Mouse (Mus musculus): ENCODE measurements around the gene Slc6a2. TPM values are rescaled to one million over a fixed set of nuclear protein-coding genes. Genes with fewer than 3 reads are reported as not detected.

Gene Slc6a2
- polyA plus RNA-seq, 1 experiment from 2014 or later, result 1.7 TPM

DNA sequence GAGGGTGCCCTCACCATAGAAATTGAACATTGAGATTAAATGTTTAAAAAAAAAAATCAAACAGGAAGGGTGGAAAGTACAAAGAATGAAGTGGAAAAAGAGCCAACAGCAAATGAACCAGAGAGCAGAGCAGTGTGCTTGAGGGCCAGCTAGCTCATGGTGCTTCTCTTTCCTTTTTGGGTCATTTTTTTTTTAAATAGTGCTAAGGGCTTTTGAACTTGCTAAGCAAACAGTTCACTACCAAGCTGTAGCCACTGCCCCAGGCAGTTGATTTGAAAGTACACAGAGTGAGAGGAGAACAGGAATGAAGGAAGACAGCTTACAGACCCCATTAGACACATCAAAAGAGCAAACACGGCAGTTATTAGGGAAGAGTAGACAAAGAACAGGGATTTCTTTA lies 83.2 kb downstream of the Slc6a2 start:
- 68% methylated on average over 1 of the region's 1 CpGs for WGBS
- no peaks in the 10 kb centered on the region for H3K9me3 ChIP-seq (ENCODE audit: control insufficient read depth, low read length)
- no peak overlapping the region for H3K4me2 ChIP-seq (replicated peaks)
- DNase-seq (ENCODE audit: low spot score) (no peak), ATAC-seq (ENCODE audit: low FRiP score) (no peak)
- H3K36me3 ChIP-seq (replicated peaks; ENCODE audit: control insufficient read depth, insufficient read depth), result no peaks in the 10 kb centered on the region
- H3K9ac ChIP-seq, result no peak overlapping the region
- H3K4me1 ChIP-seq (replicated peaks; ENCODE audit: control insufficient read depth, insufficient read depth, low read length), result no peaks in the 10 kb centered on the region
- H3K27ac ChIP-seq, result no peak overlapping the region
- H3K27me3 ChIP-seq (ENCODE audit: control insufficient read depth, insufficient read depth, low read length), result no peaks in the 10 kb centered on the region
- H3K4me3 ChIP-seq (replicated peaks; ENCODE audit: low read length), result no peak overlapping the region

DNA sequence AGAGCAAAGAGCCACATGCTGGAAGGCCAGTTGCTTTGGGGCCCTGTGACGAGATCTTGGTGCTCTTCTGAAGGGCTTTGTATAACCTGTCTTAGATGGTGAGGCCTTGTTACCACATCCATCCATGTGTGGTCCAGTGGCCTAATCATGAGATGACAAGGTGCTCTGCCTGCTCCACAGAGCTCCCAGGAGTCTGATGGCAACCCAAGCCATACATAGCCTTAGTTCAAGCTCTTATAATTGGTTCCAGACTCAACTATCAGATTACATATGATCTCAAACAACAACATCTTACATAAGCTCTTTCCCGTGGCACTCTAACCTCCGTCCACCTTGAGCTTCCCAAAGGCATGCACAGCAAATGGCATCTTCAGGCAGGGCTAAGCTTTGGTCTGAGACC lies 88.2 kb downstream of the Slc6a2 start, which contains the start of gene Ces1a:
Gene Ces1a, minus strand, starts transcription at position 101 of the 400 bp plus-strand sequence.
- WGBS, result 92% methylated on average over 3 of the region's 3 CpGs
- no peak for ATAC-seq (ENCODE audit: low FRiP score)
- Histone ChIP-seq H3K27ac (no peak within 1 kb of the TSS), H3K9me3 (ENCODE audit: control insufficient read depth, low read length) (no peaks in the 10 kb centered on the region), H3K4me3 (replicated peaks; ENCODE audit: low read length) (no peak within 1 kb of the TSS), H3K27me3 (ENCODE audit: control insufficient read depth, insufficient read depth, low read length) (no peaks in the 10 kb centered on the region), H3K9ac (no peak within 1 kb of the TSS), H3K36me3 (replicated peaks; ENCODE audit: control insufficient read depth, insufficient read depth) (no peaks in the 10 kb centered on the region), H3K4me2 (replicated peaks) (no peak within 1 kb of the TSS), H3K4me1 (replicated peaks; ENCODE audit: control insufficient read depth, insufficient read depth, low read length) (no peaks in the 10 kb centered on the region)
- DNase-seq (ENCODE audit: low spot score), result no peak

DNA sequence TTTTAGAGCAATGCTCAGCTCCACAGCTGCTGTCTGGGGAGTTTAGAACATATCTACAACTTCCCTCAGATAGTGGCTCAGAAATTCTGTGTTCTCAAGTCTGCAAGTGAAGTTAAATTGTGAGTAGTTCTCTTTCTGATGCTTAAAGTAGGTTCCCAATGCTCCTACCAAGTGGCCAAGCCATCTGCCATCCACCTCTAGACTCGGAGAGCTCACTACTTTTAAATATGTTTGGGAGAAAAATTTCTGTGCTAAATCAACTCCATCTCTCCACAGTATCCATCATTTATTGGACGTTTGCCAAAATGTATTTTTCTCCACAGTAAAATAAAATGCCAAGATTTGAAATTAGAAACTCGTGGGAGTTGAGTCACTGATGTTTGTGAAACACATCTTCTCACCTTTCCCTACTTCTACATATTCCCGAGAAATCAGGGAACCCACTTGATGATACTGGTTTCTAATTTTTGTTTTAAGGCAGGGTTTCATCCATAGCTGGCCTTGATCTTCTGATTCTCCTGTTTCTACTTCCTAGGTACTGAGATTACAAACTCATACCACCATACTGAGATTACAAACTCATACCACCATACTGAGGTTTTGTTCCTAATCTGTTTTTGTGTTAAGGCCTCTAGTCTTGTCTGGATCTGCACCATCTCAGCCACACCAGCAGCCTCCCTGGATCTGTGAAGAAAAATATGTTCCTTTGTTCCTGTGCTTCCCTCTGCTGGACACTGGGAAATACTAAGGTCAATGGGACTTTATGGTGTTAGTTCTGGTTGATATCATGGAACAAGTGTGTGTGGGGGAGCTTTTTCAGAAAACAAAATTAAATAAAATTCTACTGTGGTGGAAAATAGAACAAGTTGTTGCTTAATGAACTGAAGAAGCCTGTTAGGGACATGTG lies 88.9 kb downstream of the Slc6a2 start:
- H3K27ac ChIP-seq, result no peak overlapping the region
- no peak overlapping the region for H3K9ac ChIP-seq
- no peaks in the 10 kb centered on the region for H3K4me1 ChIP-seq (replicated peaks; ENCODE audit: control insufficient read depth, insufficient read depth, low read length)
- H3K27me3 ChIP-seq (ENCODE audit: control insufficient read depth, insufficient read depth, low read length), result no peaks in the 10 kb centered on the region
- H3K4me3 ChIP-seq (replicated peaks; ENCODE audit: low read length), result no peak overlapping the region
- no peaks in the 10 kb centered on the region for H3K9me3 ChIP-seq (ENCODE audit: control insufficient read depth, low read length)
- no peaks in the 10 kb centered on the region for H3K36me3 ChIP-seq (replicated peaks; ENCODE audit: control insufficient read depth, insufficient read depth)
- 72% methylated on average over 4 of the region's 4 CpGs for WGBS
- no peak for ATAC-seq (ENCODE audit: low FRiP score)
- no peak for DNase-seq (ENCODE audit: low spot score)
- no peak overlapping the region for H3K4me2 ChIP-seq (replicated peaks)

Small RNA genes within 50 kb of the gene (microRNA-seq; reads per million reads assigned to microRNA genes)
- gene Gm22151, result not detected

Other genes with a start within 250 kb of the Slc6a2 start
- gene Mmp2, start 132.8 kb upstream of the Slc6a2 start, polyA plus RNA-seq (2014; fragmentation: Nextera tagmentation; extraction: Ambion mirVana), result 33.8 and 35.9 TPM in 2 replicates
- 10.2 and 11.8 TPM in 2 replicates for gene Lpcat2, start 104.7 kb upstream of the Slc6a2 start, polyA plus RNA-seq (2014; fragmentation: Nextera tagmentation; extraction: Ambion mirVana)
- gene Capns2, start 58.7 kb upstream of the Slc6a2 start, polyA plus RNA-seq (2014; fragmentation: Nextera tagmentation; extraction: Ambion mirVana), result 0.27 and 0.86 TPM in 2 replicates
- not detected in 2 replicates for gene Ces1a, start 88.1 kb downstream of the Slc6a2 start, polyA plus RNA-seq (2014; fragmentation: Nextera tagmentation; extraction: Ambion mirVana)
- gene Ces1b, start 119.9 kb downstream of the Slc6a2 start, polyA plus RNA-seq (2014; fragmentation: Nextera tagmentation; extraction: Ambion mirVana), result not detected in 2 replicates
- not detected in 2 replicates for gene Ces1c, start 171.2 kb downstream of the Slc6a2 start, polyA plus RNA-seq (2014; fragmentation: Nextera tagmentation; extraction: Ambion mirVana)
- 0.26 TPM in 1 of 2 replicates, not detected in the other for gene Ces1d, start 237.8 kb downstream of the Slc6a2 start, polyA plus RNA-seq (2014; fragmentation: Nextera tagmentation; extraction: Ambion mirVana)